Mouse (Mus musculus) kidney, adult 2 months (tissue): ENCODE data around the gene Nefh. TPM values are rescaled to one million over a fixed set of nuclear protein-coding genes. Genes with fewer than 3 reads are reported as not detected.

ENCODE experiments used
- DNase-seq: peaks from one replicate; pipeline ENCODE4 v3.0.0; 2021
- H3K27ac ChIP-seq: fragments of 200-500 bp; 2 replicates; pipeline ENCODE4 v1.5.1; 2012; ENCODE audit warnings: low read depth, low read length, control low read depth, inconsistent platforms; ENCODE audit not compliant: insufficient read depth
- H3K27me3 ChIP-seq: fragments of 200-500 bp; replicated peaks from 2 replicates; pipeline ENCODE4 v1.6.1; 2012; ENCODE audit warnings: mild to moderate bottlenecking, moderate library complexity, low read length, inconsistent platforms; ENCODE audit not compliant: control insufficient read depth, insufficient read depth
- H3K36me3 ChIP-seq: fragments of 200-500 bp; 2 replicates; pipeline ENCODE4 v1.6.1; 2012; ENCODE audit warnings: mild to moderate bottlenecking, moderate library complexity, low read length, inconsistent platforms; ENCODE audit not compliant: control insufficient read depth, insufficient read depth
- H3K4me1 ChIP-seq: fragments of 200-500 bp; 2 replicates; pipeline ENCODE4 v1.6.1; 2011; ENCODE audit warnings: low read length; ENCODE audit not compliant: control insufficient read depth, insufficient read depth
- H3K4me3 ChIP-seq: fragments of 200-500 bp; 2 replicates; pipeline ENCODE4 v1.5.1; 2011; ENCODE audit warnings: mild to moderate bottlenecking, low read depth, low read length, control low read depth; ENCODE audit not compliant: insufficient read depth
- CTCF ChIP-seq: fragments of 200-500 bp; conservative IDR thresholded peaks from 2 replicates; pipeline ENCODE4 v1.5.1; 2011; ENCODE audit warnings: low read depth, mild to moderate bottlenecking, control low read depth, low read length, moderate library complexity, mixed read lengths; ENCODE audit not compliant: insufficient read depth, insufficient read length
- POLR2A ChIP-seq: fragments of 200-500 bp; IDR thresholded peaks from one replicate; pipeline ENCODE4 v1.6.1; 2011; ENCODE audit warnings: low read depth, low read length, control low read depth
- WGBS: fragments of 180-500 bp; shearing (Covaris S2); methylation state at CpG from one replicate; pipeline ENCODE4 v1.1.7; 2018; 5-methylcytosine and 5-hydroxymethylcytosine counted together
- polyA plus RNA-seq: library from polyadenylated mRNA; depleted of rRNA; stranded (reverse); fragments of >200 nt; gene quantifications from 2 replicates; pipeline ENCODE4 v1.2.3, GENCODE M21; 2012

The Nefh gene
- polyA plus RNA-seq, 1 experiment: 0.30 TPM

- DNase-seq: peak; percentile 76
- Histone ChIP-seq H3K36me3 (no peaks in the 10 kb centered on the region), H3K4me3 (no peak overlapping the region), H3K27me3 (no peaks in the 10 kb centered on the region), H3K27ac (no peak overlapping the region), H3K4me1 (no peaks in the 10 kb centered on the region)
- WGBS: 51% methylated on average over 13 of the region's 13 CpGs
- TF ChIP-seq POLR2A (no peak), CTCF (peak; percentile 85)
Measured at GRCm38 (mm10) chr11:4972967-4973870, 25.4 kb upstream of the Nefh start.

GRCm38 (mm10) chr11:4968376-4968775, 20.5 kb upstream of the Nefh start:
- Histone ChIP-seq H3K27me3 (no peaks in the 10 kb centered on the region), H3K36me3 (no peaks in the 10 kb centered on the region), H3K27ac (no peak overlapping the region), H3K4me1 (no peaks in the 10 kb centered on the region), H3K4me3 (no peak overlapping the region)
- TF ChIP-seq POLR2A (no peak), CTCF (no peak)
- 56% methylated on average over 10 of the region's 10 CpGs for WGBS
- peak; percentile 36 for DNase-seq

DNA sequence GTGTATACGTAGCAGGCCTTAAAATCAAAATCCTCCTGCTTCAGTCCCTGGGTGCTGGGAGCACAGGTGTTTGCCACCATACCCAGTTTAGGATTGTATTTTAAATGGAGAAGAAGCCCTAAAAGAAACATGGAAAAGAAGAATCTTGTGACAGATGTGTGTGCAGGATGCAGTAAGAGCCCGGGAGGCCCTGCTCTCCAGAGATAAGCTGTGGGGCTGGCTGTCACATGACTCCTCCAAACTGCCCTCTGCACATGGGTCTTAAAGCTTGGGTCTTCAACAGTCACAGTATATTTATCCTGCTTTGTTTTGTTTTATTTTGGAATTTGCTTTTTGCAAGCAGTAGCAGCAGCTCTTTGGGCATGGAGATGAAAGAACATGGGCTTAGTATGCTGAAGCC, 19.7 kb upstream of the Nefh start:
- no peaks in the 10 kb centered on the region for H3K27me3 ChIP-seq
- no peak overlapping the region for H3K27ac ChIP-seq
- no peaks in the 10 kb centered on the region for H3K36me3 ChIP-seq
- 72% methylated on average over 2 of the region's 2 CpGs for WGBS
- no peak for TF ChIP-seq CTCF
- no peak for TF ChIP-seq POLR2A
- DNase-seq: no peak
- no peaks in the 10 kb centered on the region for H3K4me1 ChIP-seq
- no peak overlapping the region for H3K4me3 ChIP-seq

DNA sequence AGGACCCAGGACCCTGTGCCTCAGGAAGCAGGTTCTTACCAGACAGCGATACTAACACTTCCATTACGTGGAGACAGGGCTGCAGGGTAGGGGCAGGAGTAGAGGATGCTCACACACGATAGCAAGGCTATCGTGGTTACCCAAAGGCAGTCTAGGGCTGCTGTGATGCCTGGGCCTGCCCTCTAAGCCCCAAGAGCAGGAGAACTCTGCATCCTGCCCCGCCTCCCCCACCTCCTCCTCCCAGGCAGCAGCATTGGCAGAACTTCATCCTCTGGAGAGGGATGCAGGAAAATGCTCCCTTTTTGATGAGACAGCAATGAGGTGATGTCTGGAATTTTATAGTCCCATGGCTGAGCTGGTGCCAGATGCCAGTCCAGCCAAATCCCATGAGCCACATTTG, 19.0 kb upstream of the Nefh start:
- DNase-seq: peak; percentile 48
- Histone ChIP-seq H3K27ac (no peak overlapping the region), H3K4me3 (no peak overlapping the region), H3K27me3 (no peaks in the 10 kb centered on the region), H3K36me3 (no peaks in the 10 kb centered on the region), H3K4me1 (no peaks in the 10 kb centered on the region)
- 73% methylated on average over 5 of the region's 5 CpGs for WGBS
- no peak for TF ChIP-seq CTCF
- TF ChIP-seq POLR2A: no peak

DNA sequence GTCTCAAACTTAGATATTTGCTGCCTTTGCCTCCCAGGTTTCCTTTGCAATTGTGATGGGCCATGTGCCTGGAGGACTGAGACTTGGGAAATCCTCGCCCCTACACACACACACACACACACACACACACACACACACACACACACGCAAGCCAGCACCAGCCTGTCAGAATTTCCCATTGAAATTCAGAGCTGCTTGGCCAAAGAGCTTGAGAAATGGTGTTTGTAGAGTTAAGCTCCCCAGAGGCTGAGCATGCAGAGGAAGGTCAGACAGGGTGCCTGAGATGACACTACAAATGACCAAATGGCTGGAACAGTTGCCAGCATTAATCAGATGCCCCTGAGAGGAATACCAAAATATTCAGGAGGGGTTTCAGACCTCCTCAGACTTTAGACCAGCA, 18.5 kb upstream of the Nefh start:
- H3K4me1 ChIP-seq: no peaks in the 10 kb centered on the region
- no peak for TF ChIP-seq POLR2A
- no peak for TF ChIP-seq CTCF
- peak; percentile 43 for DNase-seq
- no peak overlapping the region for H3K4me3 ChIP-seq
- no peaks in the 10 kb centered on the region for H3K36me3 ChIP-seq
- WGBS: 71% methylated on average over 2 of the region's 2 CpGs
- no peak overlapping the region for H3K27ac ChIP-seq
- H3K27me3 ChIP-seq: no peaks in the 10 kb centered on the region

DNA sequence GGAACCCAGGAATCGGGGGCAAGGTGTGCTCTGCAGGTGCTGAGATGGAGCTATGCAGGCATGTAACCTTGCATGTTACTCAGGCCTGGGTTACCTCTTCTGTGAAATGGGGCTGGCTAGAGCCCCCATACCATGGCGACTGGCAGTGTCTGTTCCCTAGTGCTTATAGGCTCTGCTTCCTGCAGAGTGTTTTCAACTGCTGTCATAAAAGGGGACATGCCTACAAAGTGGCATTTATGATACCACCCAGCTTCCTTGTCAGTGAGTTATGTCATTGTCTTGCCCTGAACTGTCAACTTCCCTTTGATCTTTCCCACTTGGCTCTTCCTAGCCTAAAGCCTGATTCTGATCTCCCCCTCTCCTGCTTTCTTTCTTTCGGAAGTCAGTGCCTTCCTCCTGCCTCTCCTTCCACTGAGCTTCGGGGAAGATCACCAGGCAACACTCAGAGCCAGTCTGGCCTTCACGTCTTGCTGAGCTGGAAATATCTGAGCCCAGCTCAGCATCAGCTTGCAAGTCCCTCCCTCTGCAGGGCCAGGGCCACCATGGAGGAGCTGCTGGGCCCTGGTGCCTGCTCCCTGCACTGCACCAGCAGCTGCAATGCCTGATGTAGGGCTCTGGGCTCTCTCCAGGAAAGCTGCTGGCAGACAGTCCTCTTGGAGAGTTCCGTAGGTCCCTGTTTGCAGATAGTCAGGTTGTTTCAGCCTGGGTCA, 15.4 kb upstream of the Nefh start:
- no peaks in the 10 kb centered on the region for H3K4me1 ChIP-seq
- no peak for TF ChIP-seq CTCF
- no peak for TF ChIP-seq POLR2A
- H3K27ac ChIP-seq: no peak overlapping the region
- H3K27me3 ChIP-seq: no peaks in the 10 kb centered on the region
- H3K36me3 ChIP-seq: no peaks in the 10 kb centered on the region
- WGBS: 61% methylated on average over 6 of the region's 6 CpGs
- H3K4me3 ChIP-seq: no peak overlapping the region
- DNase-seq: no peak

GRCm38 (mm10) chr11:4953918-4954317, 6.1 kb upstream of the Nefh start:
- Histone ChIP-seq H3K4me1 (no peaks in the 10 kb centered on the region), H3K27ac (no peak overlapping the region), H3K36me3 (no peaks in the 10 kb centered on the region), H3K4me3 (no peak overlapping the region), H3K27me3 (0 out of 2 replicates have a peak, but pooled peaks cover 2% of the 10 kb centered on the region)
- TF ChIP-seq CTCF (no peak), POLR2A (no peak)
- 7% methylated on average over 8 of the region's 8 CpGs for WGBS
- peak; percentile 45 for DNase-seq
